Mouse (Mus musculus) liver, embryonic 11.5 days (tissue): ENCODE results near the gene Mrgpra6. TPM values are rescaled to one million over a fixed set of nuclear protein-coding genes. Genes with fewer than 3 reads are reported as not detected.

ENCODE experiments used
- ATAC-seq: fragments of 200-750 bp; cut with Nextera tagmentation; replicated peaks from 2 replicates; pipeline ENCODE4 v1.8.0; 2017; ENCODE audit warnings: moderate number of reproducible peaks, mild to moderate bottlenecking, moderate TSS enrichment, moderate library complexity; ENCODE audit not compliant: low FRiP score
- DNase-seq: peaks from one replicate; pipeline ENCODE4 v3.0.0-alpha.2; 2017; ENCODE audit warnings: low spot score
- H3K27ac ChIP-seq: fragments of 300-500 bp; sonication (generic); 2 replicates; pipeline ENCODE4 v1.5.1; 2014; ENCODE audit warnings: mild to moderate bottlenecking, low read depth, low read length, control low read depth
- H3K27me3 ChIP-seq: fragments of 300-500 bp; sonication (generic); replicated peaks from 2 replicates; pipeline ENCODE4 v1.6.1; 2014; ENCODE audit warnings: low read length, mixed read lengths; ENCODE audit not compliant: control insufficient read depth, insufficient read depth
- H3K36me3 ChIP-seq: fragments of 300-500 bp; sonication (generic); 2 replicates; pipeline ENCODE4 v1.6.1; 2014; ENCODE audit warnings: mild to moderate bottlenecking, low read length, moderate library complexity, mixed read lengths; ENCODE audit not compliant: control insufficient read depth, insufficient read depth
- H3K4me1 ChIP-seq: fragments of 300-500 bp; sonication (generic); replicated peaks from 2 replicates; pipeline ENCODE4 v1.6.1; 2014; ENCODE audit warnings: low read length, mixed read lengths; ENCODE audit not compliant: control insufficient read depth, insufficient read depth
- H3K4me2 ChIP-seq: fragments of 300-500 bp; sonication (generic); 2 replicates; pipeline ENCODE4 v1.6.1; 2014; ENCODE audit warnings: mild to moderate bottlenecking, control low read depth, moderate library complexity
- H3K4me3 ChIP-seq: fragments of 300-500 bp; sonication (generic); 2 replicates; pipeline ENCODE4 v1.5.1; 2014; ENCODE audit warnings: low read depth, low read length, control low read depth
- H3K9ac ChIP-seq: fragments of 300-500 bp; sonication (generic); 2 replicates; pipeline ENCODE4 v1.6.1; 2014; ENCODE audit warnings: low read depth, low read length, control low read depth
- H3K9me3 ChIP-seq: fragments of 300-500 bp; sonication (generic); 2 replicates; pipeline ENCODE4 v1.6.1; 2016; ENCODE audit warnings: low read length, inconsistent platforms, mixed read lengths; ENCODE audit not compliant: control insufficient read depth
- WGBS: fragments of 180-500 bp; shearing (Covaris S2); extraction: QIAGEN DNeasy Blood & Tissue Kit; methylation state at CpG from one replicate; pipeline ENCODE4 v1.1.7; 2014; 5-methylcytosine and 5-hydroxymethylcytosine counted together
- polyA plus RNA-seq: library from polyadenylated mRNA; unstranded; fragments of >200 nt; fragmentation: Nextera tagmentation; extraction: Ambion mirVana; gene quantifications from 2 replicates; pipeline ENCODE4 v1.2.1, GENCODE M21; 2014

Gene Mrgpra6
- polyA plus RNA-seq, 1 experiment from 2014 or later = not detected

GRCm38 (mm10) chr7:47155849-47156248, 48.9 kb downstream of the Mrgpra6 start:
- DNase-seq = no peak
- Histone ChIP-seq H3K27ac (no peak overlapping the region), H3K9ac (no peak overlapping the region), H3K4me3 (no peak overlapping the region), H3K36me3 (no peaks in the 10 kb centered on the region), H3K9me3 (no peaks in the 10 kb centered on the region), H3K4me2 (no peak overlapping the region), H3K4me1 (no peaks in the 10 kb centered on the region), H3K27me3 (no peaks in the 10 kb centered on the region)
- WGBS = 72% methylated on average over 2 of the region's 2 CpGs
- ATAC-seq = no peak

GRCm38 (mm10) chr7:47155396-47155795, 49.3 kb downstream of the Mrgpra6 start:
- WGBS = 87% methylated on average over 4 of the region's 4 CpGs
- Histone ChIP-seq H3K9me3 (no peaks in the 10 kb centered on the region), H3K4me2 (no peak overlapping the region), H3K36me3 (no peaks in the 10 kb centered on the region), H3K4me1 (no peaks in the 10 kb centered on the region), H3K27ac (no peak overlapping the region), H3K4me3 (no peak overlapping the region), H3K9ac (no peak overlapping the region), H3K27me3 (no peaks in the 10 kb centered on the region)
- no peak for ATAC-seq
- no peak for DNase-seq

GRCm38 (mm10) chr7:47150420-47151061, 54.2 kb downstream of the Mrgpra6 start:
- 15% methylated on average over 11 of the region's 11 CpGs for WGBS
- Histone ChIP-seq H3K27ac (no peak overlapping the region), H3K4me1 (no peaks in the 10 kb centered on the region), H3K9me3 (no peaks in the 10 kb centered on the region), H3K36me3 (no peaks in the 10 kb centered on the region), H3K4me3 (no peak overlapping the region), H3K27me3 (no peaks in the 10 kb centered on the region), H3K4me2 (no peak overlapping the region), H3K9ac (no peak overlapping the region)
- ATAC-seq (0 out of 2 replicates have a peak, but pooled peaks have one; percentile 31), DNase-seq (no peak)

GRCm38 (mm10) chr7:47148298-47148697, 56.4 kb downstream of the Mrgpra6 start:
- Histone ChIP-seq H3K27ac (no peak overlapping the region), H3K36me3 (no peaks in the 10 kb centered on the region), H3K27me3 (no peaks in the 10 kb centered on the region), H3K4me1 (no peaks in the 10 kb centered on the region), H3K9ac (no peak overlapping the region), H3K4me2 (no peak overlapping the region), H3K9me3 (no peaks in the 10 kb centered on the region), H3K4me3 (no peak overlapping the region)
- WGBS = 82% methylated on average over 7 of the region's 7 CpGs
- ATAC-seq (no peak), DNase-seq (no peak)

- H3K27ac ChIP-seq = no peak overlapping the region
- H3K9me3 ChIP-seq = no peaks in the 10 kb centered on the region
- DNase-seq (no peak), ATAC-seq (no peak)
- no peaks in the 10 kb centered on the region for H3K4me1 ChIP-seq
- no peaks in the 10 kb centered on the region for H3K36me3 ChIP-seq
- WGBS = 44% methylated on average over 12 of the region's 12 CpGs
- no peaks in the 10 kb centered on the region for H3K27me3 ChIP-seq
- H3K4me3 ChIP-seq = no peak overlapping the region
- H3K4me2 ChIP-seq = no peak overlapping the region
- H3K9ac ChIP-seq = no peak overlapping the region
Observed at GRCm38 (mm10) chr7:47146034-47146812, 58.5 kb downstream of the Mrgpra6 start.

GRCm38 (mm10) chr7:47144299-47144698, 60.4 kb downstream of the Mrgpra6 start:
- ATAC-seq = no peak
- Histone ChIP-seq H3K9me3 (no peaks in the 10 kb centered on the region), H3K4me2 (no peak overlapping the region), H3K27ac (no peak overlapping the region), H3K4me3 (no peak overlapping the region), H3K27me3 (no peaks in the 10 kb centered on the region), H3K36me3 (no peaks in the 10 kb centered on the region), H3K4me1 (no peaks in the 10 kb centered on the region), H3K9ac (no peak overlapping the region)
- WGBS = 25% methylated on average over 6 of the region's 6 CpGs
- no peak for DNase-seq

GRCm38 (mm10) chr7:47139823-47140325, 64.8 kb downstream of the Mrgpra6 start:
- H3K27ac ChIP-seq = no peak overlapping the region

More at GRCm38 (mm10) chr7:47139823-47140325, 64.8 kb downstream of the Mrgpra6 start:
- WGBS = 75% methylated on average over 8 of the region's 8 CpGs
- no peak for DNase-seq
- Histone ChIP-seq H3K27me3 (peaks cover 5% of the 10 kb centered on the region; the same call in 1 of the 2 replicates), H3K4me1 (no peaks in the 10 kb centered on the region), H3K9me3 (no peaks in the 10 kb centered on the region), H3K9ac (no peak overlapping the region), H3K4me3 (no peak overlapping the region), H3K4me2 (no peak overlapping the region), H3K36me3 (no peaks in the 10 kb centered on the region)
- ATAC-seq = no peak
